Mouse (Mus musculus) midbrain, embryonic 12.5 days (tissue): ENCODE results near the gene Txndc5. TPM values are rescaled to one million over a fixed set of nuclear protein-coding genes. Genes with fewer than 3 reads are reported as not detected.

Experiments used
- ATAC-seq: fragments of 200-750 bp; cut with Nextera tagmentation; 2 replicates; pipeline ENCODE4 v1.8.0; 2017; ENCODE audit warnings: low read depth, moderate TSS enrichment, moderate library complexity; ENCODE audit not compliant: low FRiP score
- H3K27ac ChIP-seq: fragments of 300-500 bp; sonication (generic); replicated peaks from 2 replicates; pipeline ENCODE4 v1.5.1; 2016; ENCODE audit warnings: mild to moderate bottlenecking
- H3K27me3 ChIP-seq: fragments of 300-500 bp; sonication (generic); 2 replicates; pipeline ENCODE4 v1.6.1; 2016; ENCODE audit warnings: mild to moderate bottlenecking
- H3K36me3 ChIP-seq: fragments of 300-500 bp; sonication (generic); 2 replicates; pipeline ENCODE4 v1.6.1; 2016
- H3K4me1 ChIP-seq: fragments of 300-500 bp; sonication (generic); 2 replicates; pipeline ENCODE4 v1.6.1; 2016
- H3K4me2 ChIP-seq: fragments of 300-500 bp; sonication (generic); replicated peaks from 2 replicates; pipeline ENCODE4 v1.6.1; 2016; ENCODE audit warnings: mild to moderate bottlenecking, moderate library complexity
- H3K4me3 ChIP-seq: fragments of 300-500 bp; sonication (generic); 2 replicates; pipeline ENCODE4 v1.5.1; 2016; ENCODE audit warnings: mild to moderate bottlenecking
- H3K9ac ChIP-seq: fragments of 300-500 bp; sonication (generic); replicated peaks from 2 replicates; pipeline ENCODE4 v1.6.1; 2016; ENCODE audit warnings: mild to moderate bottlenecking, moderate library complexity
- H3K9me3 ChIP-seq: fragments of 300-500 bp; sonication (generic); 2 replicates; pipeline ENCODE4 v1.6.1; 2016; ENCODE audit warnings: mild to moderate bottlenecking
- WGBS: fragments of 180-500 bp; shearing (Covaris S2); methylation state at CpG from one replicate; pipeline ENCODE4 v1.1.7; 2016; 5-methylcytosine and 5-hydroxymethylcytosine counted together
- polyA plus RNA-seq: library from polyadenylated mRNA; unstranded; fragments of >200 nt; fragmentation: Nextera tagmentation; extraction: Ambion mirVana; gene quantifications from 2 replicates; pipeline ENCODE4 v1.2.1, GENCODE M21; 2016

The Txndc5 gene
- polyA plus RNA-seq, 1 experiment from 2014 or later = 116 TPM

DNA sequence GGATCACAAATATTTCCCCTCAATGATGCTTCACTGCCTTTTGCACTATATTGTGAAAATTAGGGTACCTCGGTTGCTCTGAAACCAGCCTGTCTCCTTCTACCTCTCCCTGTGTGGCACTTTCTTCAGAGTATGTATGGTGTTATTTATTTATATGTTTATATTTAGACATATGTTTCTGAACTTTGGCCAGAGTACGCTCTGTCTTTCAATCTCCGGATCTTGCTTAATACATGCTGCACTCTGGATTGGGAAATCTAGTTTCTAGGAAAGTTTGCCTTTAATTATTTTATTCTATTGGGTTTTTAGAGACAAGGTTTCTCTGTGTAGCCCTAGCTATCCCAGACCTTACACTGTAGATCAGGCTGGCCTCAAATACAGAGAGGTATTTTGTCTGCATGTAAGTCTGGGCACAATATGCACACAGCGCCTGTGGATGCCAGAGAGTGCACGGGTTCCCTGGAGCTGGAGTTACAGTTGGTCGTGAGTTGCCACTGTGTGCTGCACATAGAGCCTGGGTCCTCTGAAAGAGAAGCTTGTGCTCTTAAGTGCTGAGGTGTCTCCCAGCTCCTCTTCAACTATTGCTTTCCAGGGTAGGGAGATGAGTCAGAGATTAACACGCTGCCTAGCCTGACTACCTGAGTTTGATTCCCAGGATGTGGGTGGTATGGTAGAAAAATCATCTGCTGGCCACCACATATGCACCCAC, 10.7 kb upstream of the Txndc5 start:
- Histone ChIP-seq H3K9me3 (no peaks in the 10 kb centered on the region), H3K4me1 (no peaks in the 10 kb centered on the region), H3K36me3 (no peaks in the 10 kb centered on the region), H3K27me3 (no peaks in the 10 kb centered on the region), H3K4me3 (no peak overlapping the region), H3K4me2 (no peak overlapping the region), H3K27ac (no peak overlapping the region), H3K9ac (no peak overlapping the region)
- 85% methylated on average over 7 of the region's 7 CpGs for WGBS
- no peak for ATAC-seq

- Histone ChIP-seq H3K4me3 (no peak overlapping the region), H3K9me3 (no peaks in the 10 kb centered on the region), H3K9ac (no peak overlapping the region), H3K4me2 (no peak overlapping the region), H3K4me1 (no peaks in the 10 kb centered on the region), H3K27me3 (no peaks in the 10 kb centered on the region), H3K27ac (no peak overlapping the region), H3K36me3 (no peaks in the 10 kb centered on the region)
- ATAC-seq = no peak
Observed at GRCm38 (mm10) chr13:38537521-38537920, 8.9 kb upstream of the Txndc5 start.

- WGBS = 89% methylated on average over 6 of the region's 6 CpGs
Observed at GRCm38 (mm10) chr13:38534731-38535130, 6.1 kb upstream of the Txndc5 start.

GRCm38 (mm10) chr13:38534016-38534415, 5.4 kb upstream of the Txndc5 start:
- Histone ChIP-seq H3K9ac (no peak overlapping the region), H3K4me2 (no peak overlapping the region), H3K27ac (no peak overlapping the region), H3K36me3 (no peaks in the 10 kb centered on the region), H3K9me3 (no peaks in the 10 kb centered on the region), H3K4me1 (no peaks in the 10 kb centered on the region), H3K4me3 (no peak overlapping the region), H3K27me3 (no peaks in the 10 kb centered on the region; the same call in 1 of the 2 replicates)
- ATAC-seq = no peak
- 69% methylated on average over 6 of the region's 6 CpGs for whole genome bisulfite sequencing

More at GRCm38 (mm10) chr13:38534731-38535130, 6.1 kb upstream of the Txndc5 start:
- no peak overlapping the region for H3K4me3 ChIP-seq
- no peak overlapping the region for H3K4me2 ChIP-seq
- H3K27ac ChIP-seq = no peak overlapping the region
- no peaks in the 10 kb centered on the region for H3K36me3 ChIP-seq
- H3K9me3 ChIP-seq = no peaks in the 10 kb centered on the region
- H3K9ac ChIP-seq = no peak overlapping the region
- no peak for ATAC-seq
- H3K4me1 ChIP-seq = no peaks in the 10 kb centered on the region
- H3K27me3 ChIP-seq = no peaks in the 10 kb centered on the region

DNA sequence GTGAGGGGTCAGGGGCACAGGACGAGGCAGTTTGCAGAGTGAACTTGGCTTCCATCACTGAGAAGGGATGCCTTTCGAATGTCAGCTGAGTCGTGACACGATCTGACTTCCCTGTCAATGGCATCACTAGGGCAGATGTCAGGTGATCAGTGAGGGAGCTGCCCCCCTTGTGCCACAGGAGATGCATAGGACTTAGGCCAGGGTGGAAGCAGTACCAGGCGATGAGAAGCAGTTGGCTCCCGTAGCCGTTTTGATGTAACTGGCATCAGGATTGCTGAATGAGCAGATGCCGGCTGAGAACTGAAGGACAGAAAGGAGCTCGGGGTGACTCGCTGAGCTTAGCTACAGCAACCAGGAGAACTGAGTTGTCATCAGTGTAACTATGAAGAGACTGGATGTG, 4.8 kb upstream of the Txndc5 start:
- WGBS = 87% methylated on average over 10 of the region's 10 CpGs
- no peaks in the 10 kb centered on the region for H3K9me3 ChIP-seq
- H3K27ac ChIP-seq = no peak overlapping the region
- no peak overlapping the region for H3K9ac ChIP-seq
- H3K4me2 ChIP-seq = no peak overlapping the region
- no peaks in the 10 kb centered on the region; the same call in 1 of the 2 replicates for H3K27me3 ChIP-seq
- no peak overlapping the region for H3K4me3 ChIP-seq
- no peaks in the 10 kb centered on the region for H3K36me3 ChIP-seq
- peaks cover 5% of the 10 kb centered on the region for H3K4me1 ChIP-seq
- no peak for ATAC-seq

DNA sequence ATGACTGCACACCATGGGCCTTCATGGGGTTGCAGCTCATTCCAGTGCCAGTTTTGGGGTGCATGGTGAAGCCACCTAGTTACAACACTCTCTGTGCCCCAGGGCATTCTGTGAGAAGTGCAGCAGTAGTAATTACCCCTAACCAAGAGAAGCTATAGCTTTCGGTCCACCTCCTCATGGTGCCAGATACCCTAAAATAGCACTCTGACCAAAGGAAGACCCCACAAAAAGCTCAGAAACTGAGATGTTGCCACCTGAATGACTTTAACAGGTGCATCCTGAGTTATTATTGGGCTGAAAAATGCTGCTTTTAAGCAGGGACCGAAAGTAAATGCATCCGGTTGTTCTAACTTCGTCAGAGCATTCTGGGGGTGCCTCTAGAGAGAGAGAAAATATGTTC, 2.9 kb upstream of the Txndc5 start:
- no peak overlapping the region for H3K4me2 ChIP-seq
- 92% methylated on average over 4 of the region's 4 CpGs for WGBS
- H3K27ac ChIP-seq = no peak overlapping the region
- ATAC-seq = no peak
- H3K9me3 ChIP-seq = no peaks in the 10 kb centered on the region
- no peaks in the 10 kb centered on the region for H3K36me3 ChIP-seq
- no peak overlapping the region for H3K9ac ChIP-seq
- H3K4me1 ChIP-seq = peaks cover 16% of the 10 kb centered on the region
- no peak overlapping the region for H3K4me3 ChIP-seq
- no peaks in the 10 kb centered on the region; the same call in 1 of the 2 replicates for H3K27me3 ChIP-seq

- Histone ChIP-seq H3K9me3 (no peaks in the 10 kb centered on the region), H3K27me3 (no peaks in the 10 kb centered on the region; the same call in 1 of the 2 replicates), H3K36me3 (no peaks in the 10 kb centered on the region), H3K4me3 (no peak overlapping the region), H3K9ac (no peak overlapping the region), H3K27ac (no peak overlapping the region), H3K4me2 (no peak overlapping the region), H3K4me1 (peaks cover 22% of the 10 kb centered on the region)
- no peak for ATAC-seq
- WGBS = 94% methylated on average over 6 of the region's 6 CpGs
Observed at GRCm38 (mm10) chr13:38529576-38529975, 952 bp upstream of the Txndc5 start.

GRCm38 (mm10) chr13:38527797-38528650, 600 bp downstream of the Txndc5 start:
- Histone ChIP-seq H3K9ac (peak overlapping the region; percentile 84), H3K4me1 (peaks cover 22% of the 10 kb centered on the region), H3K36me3 (peaks cover 4% of the 10 kb centered on the region; the same call in 1 of the 2 replicates), H3K27ac (peak overlapping the region; percentile 72), H3K4me2 (peak overlapping the region; percentile 90), H3K9me3 (no peaks in the 10 kb centered on the region), H3K27me3 (no peaks in the 10 kb centered on the region; the same call in 1 of the 2 replicates), H3K4me3 (peak overlapping the region; percentile 83)
- WGBS = under 1% methylated on average over 87 of the region's 87 CpGs
- ATAC-seq = peak; percentile 88

GRCm38 (mm10) chr13:38527041-38527796, 1.4 kb downstream of the Txndc5 start:
- ATAC-seq = peak; percentile 20
- Histone ChIP-seq H3K27me3 (no peaks in the 10 kb centered on the region; the same call in 1 of the 2 replicates), H3K36me3 (peaks cover 10% of the 10 kb centered on the region; the same call in 1 of the 2 replicates), H3K9me3 (no peaks in the 10 kb centered on the region), H3K4me1 (peaks cover 22% of the 10 kb centered on the region), H3K9ac (peak overlapping the region; percentile 84), H3K27ac (peak overlapping the region; percentile 72), H3K4me2 (peak overlapping the region; percentile 90), H3K4me3 (peak overlapping the region; percentile 83)
- WGBS = 15% methylated on average over 15 of the region's 15 CpGs

DNA sequence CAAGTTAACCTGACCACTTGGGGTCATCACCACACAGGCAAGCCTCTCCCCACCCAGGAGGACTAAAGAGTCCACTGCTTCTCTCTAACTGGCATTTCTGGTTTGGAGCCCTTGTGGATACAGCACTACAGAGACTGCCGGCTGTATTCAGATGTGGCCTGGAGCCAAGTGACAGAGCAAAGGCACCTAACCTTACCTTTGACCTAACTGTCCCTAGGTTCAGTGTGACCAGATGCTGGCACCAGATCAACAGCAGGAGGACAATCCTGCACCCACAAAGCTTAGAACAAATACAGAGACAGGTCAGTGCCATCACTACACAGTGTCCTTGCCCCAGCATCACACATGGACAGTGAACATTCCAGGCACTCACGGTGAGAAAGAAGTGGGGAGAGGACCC, 2.5 kb downstream of the Txndc5 start:
- Histone ChIP-seq H3K9ac (no peak overlapping the region), H3K27me3 (no peaks in the 10 kb centered on the region; the same call in 1 of the 2 replicates), H3K4me2 (no peak overlapping the region), H3K4me3 (no peak overlapping the region), H3K27ac (no peak overlapping the region), H3K4me1 (peaks cover 22% of the 10 kb centered on the region), H3K36me3 (peaks cover 20% of the 10 kb centered on the region), H3K9me3 (no peaks in the 10 kb centered on the region)
- ATAC-seq = no peak
- 93% methylated on average over 2 of the region's 2 CpGs for WGBS

- Histone ChIP-seq H3K4me1 (peaks cover 22% of the 10 kb centered on the region), H3K27ac (no peak overlapping the region), H3K4me2 (no peak overlapping the region), H3K9me3 (no peaks in the 10 kb centered on the region), H3K27me3 (no peaks in the 10 kb centered on the region; the same call in 1 of the 2 replicates), H3K9ac (no peak overlapping the region), H3K4me3 (no peak overlapping the region), H3K36me3 (peaks cover 22% of the 10 kb centered on the region)
- WGBS = 87% methylated on average over 3 of the region's 3 CpGs
- no peak for ATAC-seq
Observed at GRCm38 (mm10) chr13:38525261-38525660, 3.4 kb downstream of the Txndc5 start.
